Mouse (Mus musculus): ENCODE data around the gene Myoz1. TPM values are rescaled to one million over a fixed set of nuclear protein-coding genes. Genes with fewer than 3 reads are reported as not detected.

The Myoz1 gene
- total and polyA plus RNA-seq, 3 experiments: 0.31 to 0.52 (median 0.31) TPM

DNA sequence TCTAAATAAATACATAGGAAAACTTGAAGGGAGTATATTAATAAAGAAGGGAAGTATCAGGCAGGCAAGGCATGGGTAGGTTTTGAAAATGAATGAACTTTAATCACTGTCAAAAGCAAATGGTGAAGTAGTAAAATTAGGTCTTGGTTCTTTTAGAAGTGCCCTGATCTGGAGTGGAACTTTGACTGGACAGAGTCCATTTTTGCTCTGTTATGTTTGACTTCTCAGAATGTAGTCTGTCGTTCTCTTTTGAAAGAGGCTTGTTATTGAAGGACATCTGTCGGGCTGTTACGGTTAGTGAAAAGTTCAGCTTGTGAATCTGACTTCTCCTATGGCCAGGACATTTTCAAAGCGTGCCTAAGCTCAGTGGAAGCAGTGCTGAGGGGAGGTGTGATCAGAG lies 21.6 kb upstream of the Myoz1 start:
- TF ChIP-seq POLR2A (IDR thresholded peaks at IDR 0.05; ENCODE audit: insufficient read depth, low read depth, low read length): no peak
- no peak for TF ChIP-seq EP300 (IDR thresholded peaks at IDR 0.05; ENCODE audit: insufficient read depth, low read depth, low read length)
- TF ChIP-seq CTCF (IDR thresholded peaks at IDR 0.05): no peak
- DNase-seq: no peak
- H3K27me3 ChIP-seq (ENCODE audit: control insufficient read depth, insufficient read depth, low read length): no peaks in the 10 kb centered on the region
- H3K36me3 ChIP-seq (ENCODE audit: control insufficient read depth, insufficient read depth, low read length): peaks cover 31% of the 10 kb centered on the region
- 79% methylated on average over 4 of the region's 4 CpGs for WGBS
- intact Hi-C loops (cut with DNase I): no loop called here
- H3K9ac ChIP-seq (ENCODE audit: low read depth, low read length): no peak overlapping the region
- peaks cover 11% of the 10 kb centered on the region for H3K4me1 ChIP-seq (ENCODE audit: control insufficient read depth, insufficient read depth, low read length)
- H3K79me2 ChIP-seq (replicated peaks; ENCODE audit: control insufficient read depth, insufficient read depth, low read length): peaks cover 7% of the 10 kb centered on the region
- no peak overlapping the region for H3K27ac ChIP-seq
- H3K4me3 ChIP-seq: no peak overlapping the region

DNA sequence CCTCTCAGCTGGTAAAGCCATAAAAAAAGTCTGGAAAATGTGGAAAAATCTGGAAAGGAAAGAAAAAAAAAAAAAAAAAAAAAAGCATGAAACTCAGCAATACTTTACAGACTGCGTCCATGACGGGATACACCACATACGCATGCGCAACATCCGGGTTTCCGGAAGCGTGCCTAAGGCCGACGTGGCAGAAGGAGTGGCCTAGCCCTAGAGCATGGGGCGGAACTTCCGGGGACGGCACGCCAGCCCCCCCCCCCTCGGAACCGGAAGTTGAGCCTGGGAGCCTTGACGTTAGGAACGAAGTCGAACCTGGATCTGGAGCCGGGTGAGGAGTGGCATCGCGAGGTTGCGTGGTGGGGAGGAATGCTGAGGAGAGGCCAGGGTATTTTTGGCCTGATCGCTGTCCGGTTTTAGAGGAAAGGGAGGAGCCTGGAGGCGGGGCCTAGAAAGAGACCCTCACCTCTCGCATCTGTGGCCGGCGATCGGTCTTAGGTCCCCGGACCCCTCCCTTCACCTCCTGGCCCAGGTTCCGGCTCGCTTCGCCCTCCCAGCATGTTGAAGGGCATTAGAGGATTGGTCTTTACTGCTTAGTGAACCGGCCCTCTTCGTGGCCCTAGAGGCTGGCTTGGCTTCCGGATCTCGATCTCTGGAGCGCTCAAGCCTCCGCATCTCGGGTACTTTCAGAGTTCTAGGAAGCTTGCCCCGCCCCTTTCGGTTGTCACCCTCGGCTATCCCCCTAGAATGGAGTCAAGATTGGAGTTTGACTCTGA lies 17.9 kb upstream of the Myoz1 start, which contains the start of gene Sec24c:
Gene Sec24c, plus strand, starts transcription at position 245 of the 770 bp plus-strand sequence.
- no peaks in the 10 kb centered on the region for H3K27me3 ChIP-seq (ENCODE audit: control insufficient read depth, insufficient read depth, low read length)
- H3K4me3 ChIP-seq: peak within 1 kb of the TSS; percentile 95
- intact Hi-C loops (cut with DNase I): loop anchor here (2.0 kb wide), 2 partner anchors 21 to 29 kb away; partner anchors contain the start of genes Chchd1 and Fut11
- peak; percentile 66; the same call in 1 of the 2 replicates for TF ChIP-seq EP300 (IDR thresholded peaks at IDR 0.05; ENCODE audit: insufficient read depth, low read depth, low read length)
- TF ChIP-seq POLR2A (IDR thresholded peaks at IDR 0.05; ENCODE audit: insufficient read depth, low read depth, low read length): peak; percentile 92
- TF ChIP-seq CTCF (IDR thresholded peaks at IDR 0.05): no peak
- peak within 1 kb of the TSS; percentile 76 for H3K9ac ChIP-seq (ENCODE audit: low read depth, low read length)
- under 1% methylated on average over 43 of the region's 43 CpGs for WGBS
- H3K4me1 ChIP-seq (ENCODE audit: control insufficient read depth, insufficient read depth, low read length): peaks cover 8% of the 10 kb centered on the region
- peak; percentile 96 to 99 for DNase-seq
- H3K79me2 ChIP-seq (replicated peaks; ENCODE audit: control insufficient read depth, insufficient read depth, low read length): peaks cover 5% of the 10 kb centered on the region
- H3K36me3 ChIP-seq (ENCODE audit: control insufficient read depth, insufficient read depth, low read length): peaks cover 19% of the 10 kb centered on the region
- H3K27ac ChIP-seq: peak within 1 kb of the TSS; percentile 96

- Histone ChIP-seq H3K4me1 (ENCODE audit: control insufficient read depth, insufficient read depth, low read length) (peaks cover 8% of the 10 kb centered on the region), H3K36me3 (ENCODE audit: control insufficient read depth, insufficient read depth, low read length) (peaks cover 19% of the 10 kb centered on the region), H3K27ac (peak overlapping the region; percentile 96), H3K4me3 (peak overlapping the region; percentile 95), H3K79me2 (replicated peaks; ENCODE audit: control insufficient read depth, insufficient read depth, low read length) (peaks cover 5% of the 10 kb centered on the region), H3K27me3 (ENCODE audit: control insufficient read depth, insufficient read depth, low read length) (no peaks in the 10 kb centered on the region), H3K9ac (ENCODE audit: low read depth, low read length) (peak overlapping the region; percentile 53)
- intact Hi-C loops (cut with DNase I): loop anchor here (2.0 kb wide), 2 partner anchors 21 to 29 kb away; partner anchors contain the start of genes Chchd1 and Fut11
- TF ChIP-seq EP300 (IDR thresholded peaks at IDR 0.05; ENCODE audit: insufficient read depth, low read depth, low read length): no peak; the same call in 1 of the 2 replicates
- no peak for TF ChIP-seq CTCF (IDR thresholded peaks at IDR 0.05)
- no peak for TF ChIP-seq POLR2A (IDR thresholded peaks at IDR 0.05; ENCODE audit: insufficient read depth, low read depth, low read length)
- DNase-seq: peak; percentile 60 to 65
- WGBS: 9% methylated on average over 13 of the region's 13 CpGs
Observed at GRCm38 (mm10) chr14:20673735-20674063, 17.4 kb upstream of the Myoz1 start.

GRCm38 (mm10) chr14:20672990-20673389 lies 16.6 kb upstream of the Myoz1 start:
- intact Hi-C loops (cut with DNase I): no loop called here
- no peak overlapping the region for H3K9ac ChIP-seq (ENCODE audit: low read depth, low read length)
- WGBS: 94% methylated on average over 2 of the region's 2 CpGs
- peak overlapping the region; percentile 96 for H3K27ac ChIP-seq
- H3K27me3 ChIP-seq (ENCODE audit: control insufficient read depth, insufficient read depth, low read length): no peaks in the 10 kb centered on the region
- TF ChIP-seq POLR2A (IDR thresholded peaks at IDR 0.05; ENCODE audit: insufficient read depth, low read depth, low read length): no peak
- peak; percentile 71 for TF ChIP-seq CTCF (IDR thresholded peaks at IDR 0.05)
- H3K36me3 ChIP-seq (ENCODE audit: control insufficient read depth, insufficient read depth, low read length): peaks cover 19% of the 10 kb centered on the region
- peak overlapping the region; percentile 95; the same call in 1 of the 2 replicates for H3K4me3 ChIP-seq
- peaks cover 5% of the 10 kb centered on the region for H3K79me2 ChIP-seq (replicated peaks; ENCODE audit: control insufficient read depth, insufficient read depth, low read length)
- H3K4me1 ChIP-seq (ENCODE audit: control insufficient read depth, insufficient read depth, low read length): peaks cover 8% of the 10 kb centered on the region
- no peak for DNase-seq

GRCm38 (mm10) chr14:20668154-20668810 lies 11.9 kb upstream of the Myoz1 start, which contains the start of gene Synpo2l:
Synpo2l (minus strand) TSS chr14:20668354.
- DNase-seq: peak; percentile 66 to 79
- 0 out of 2 replicates have a peak, but pooled peaks have one; percentile 72 for TF ChIP-seq EP300 (IDR thresholded peaks at IDR 0.05; ENCODE audit: insufficient read depth, low read depth, low read length)
- TF ChIP-seq POLR2A (IDR thresholded peaks at IDR 0.05; ENCODE audit: insufficient read depth, low read depth, low read length): peak; percentile 88
- no peak for TF ChIP-seq CTCF (IDR thresholded peaks at IDR 0.05)
- WGBS: 46% methylated on average over 8 of the region's 8 CpGs
- Histone ChIP-seq H3K27me3 (ENCODE audit: control insufficient read depth, insufficient read depth, low read length) (no peaks in the 10 kb centered on the region), H3K79me2 (replicated peaks; ENCODE audit: control insufficient read depth, insufficient read depth, low read length) (no peaks in the 10 kb centered on the region), H3K9ac (ENCODE audit: low read depth, low read length) (peak within 1 kb of the TSS; percentile 90), H3K27ac (peak within 1 kb of the TSS; percentile 96), H3K36me3 (ENCODE audit: control insufficient read depth, insufficient read depth, low read length) (peaks cover 1% of the 10 kb centered on the region; the same call in 1 of the 2 replicates), H3K4me1 (ENCODE audit: control insufficient read depth, insufficient read depth, low read length) (no peaks in the 10 kb centered on the region), H3K4me3 (peak within 1 kb of the TSS; percentile 51)
- intact Hi-C loops (cut with DNase I): no loop called here

Measured in heart, adult 2 months (tissue).